Mouse (Mus musculus) liver, embryonic 12.5 days (tissue): ENCODE results near the gene Maml2. TPM values are rescaled to one million over a fixed set of nuclear protein-coding genes. Genes with fewer than 3 reads are reported as not detected.

ENCODE experiments used
- ATAC-seq: fragments of 200-750 bp; cut with Nextera tagmentation; 2 replicates; pipeline ENCODE4 v1.8.0; 2017; ENCODE audit warnings: moderate number of reproducible peaks, mild to moderate bottlenecking, moderate library complexity
- H3K27ac ChIP-seq: fragments of 300-500 bp; sonication (generic); 2 replicates; pipeline ENCODE4 v1.5.1; 2016; ENCODE audit warnings: mild to moderate bottlenecking
- H3K27me3 ChIP-seq: fragments of 300-500 bp; sonication (generic); replicated peaks from 2 replicates; pipeline ENCODE4 v1.6.1; 2016; ENCODE audit warnings: mild to moderate bottlenecking, moderate library complexity
- H3K36me3 ChIP-seq: fragments of 300-500 bp; sonication (generic); 2 replicates; pipeline ENCODE4 v1.6.1; 2016; ENCODE audit warnings: mild to moderate bottlenecking, moderate library complexity
- H3K4me1 ChIP-seq: fragments of 300-500 bp; sonication (generic); 2 replicates; pipeline ENCODE4 v1.6.1; 2016
- H3K4me2 ChIP-seq: fragments of 300-500 bp; sonication (generic); 2 replicates; pipeline ENCODE4 v1.6.1; 2016; ENCODE audit warnings: mild to moderate bottlenecking, moderate library complexity
- H3K4me3 ChIP-seq: fragments of 300-500 bp; sonication (generic); 2 replicates; pipeline ENCODE4 v1.5.1; 2016; ENCODE audit warnings: mild to moderate bottlenecking, moderate library complexity
- H3K9ac ChIP-seq: fragments of 300-500 bp; sonication (generic); 2 replicates; pipeline ENCODE4 v1.6.1; 2016; ENCODE audit warnings: mild to moderate bottlenecking, moderate library complexity
- H3K9me3 ChIP-seq: fragments of 300-500 bp; sonication (generic); replicated peaks from 2 replicates; pipeline ENCODE4 v1.6.1; 2016; ENCODE audit warnings: mild to moderate bottlenecking, moderate library complexity
- whole genome bisulfite sequencing: fragments of 180-500 bp; shearing (Covaris S2); methylation state at CpG from one replicate; pipeline ENCODE4 v1.1.7; 2016; ENCODE audit not compliant: insufficient replicate concordance; 5-methylcytosine and 5-hydroxymethylcytosine counted together
- polyA plus RNA-seq: library from polyadenylated mRNA; unstranded; fragments of >200 nt; fragmentation: Nextera tagmentation; extraction: Ambion mirVana; gene quantifications from 2 replicates; pipeline ENCODE4 v1.2.1, GENCODE M21; 2016

Gene Maml2
- polyA plus RNA-seq, 1 experiment from 2014 or later, result 1.7 TPM

- no peaks in the 10 kb centered on the region for H3K36me3 ChIP-seq
- ATAC-seq, result no peak
- 50% methylated on average over 6 of the region's 6 CpGs for WGBS
- no peak overlapping the region for H3K9ac ChIP-seq
- H3K27ac ChIP-seq, result no peak overlapping the region
- H3K4me2 ChIP-seq, result no peak overlapping the region
- H3K4me3 ChIP-seq, result no peak overlapping the region
- H3K27me3 ChIP-seq, result no peaks in the 10 kb centered on the region
- H3K9me3 ChIP-seq, result no peaks in the 10 kb centered on the region
- H3K4me1 ChIP-seq, result 0 out of 2 replicates have a peak, but pooled peaks cover 4% of the 10 kb centered on the region
Observed at GRCm38 (mm10) chr9:13506956-13507821, 209.4 kb downstream of the Maml2 start.

- Histone ChIP-seq H3K27ac (no peak overlapping the region), H3K27me3 (no peaks in the 10 kb centered on the region), H3K9ac (no peak overlapping the region), H3K36me3 (no peaks in the 10 kb centered on the region), H3K4me1 (0 out of 2 replicates have a peak, but pooled peaks cover 4% of the 10 kb centered on the region), H3K4me2 (no peak overlapping the region), H3K9me3 (no peaks in the 10 kb centered on the region), H3K4me3 (no peak overlapping the region)
- WGBS, result 77% methylated on average over 9 of the region's 9 CpGs
- ATAC-seq, result no peak
Observed at GRCm38 (mm10) chr9:13507822-13508188, 210.0 kb downstream of the Maml2 start.

GRCm38 (mm10) chr9:13509751-13510150 is 212.0 kb downstream of the Maml2 start:
- 63% methylated on average over 6 of the region's 6 CpGs for WGBS
- no peak for ATAC-seq
- H3K4me2 ChIP-seq, result no peak overlapping the region

GRCm38 (mm10) chr9:13510621-13511369 is 213.0 kb downstream of the Maml2 start:
- Histone ChIP-seq H3K9ac (no peak overlapping the region), H3K9me3 (no peaks in the 10 kb centered on the region), H3K4me1 (0 out of 2 replicates have a peak, but pooled peaks cover 4% of the 10 kb centered on the region), H3K27ac (no peak overlapping the region), H3K4me3 (no peak overlapping the region), H3K27me3 (no peaks in the 10 kb centered on the region), H3K36me3 (no peaks in the 10 kb centered on the region), H3K4me2 (no peak overlapping the region)
- WGBS, result 39% methylated on average over 5 of the region's 5 CpGs
- ATAC-seq, result no peak

More at GRCm38 (mm10) chr9:13509751-13510150, 212.0 kb downstream of the Maml2 start:
- H3K27me3 ChIP-seq, result no peaks in the 10 kb centered on the region
- H3K36me3 ChIP-seq, result no peaks in the 10 kb centered on the region
- no peak overlapping the region for H3K4me3 ChIP-seq
- no peak overlapping the region for H3K9ac ChIP-seq
- no peaks in the 10 kb centered on the region for H3K9me3 ChIP-seq
- H3K27ac ChIP-seq, result no peak overlapping the region
- 0 out of 2 replicates have a peak, but pooled peaks cover 4% of the 10 kb centered on the region for H3K4me1 ChIP-seq

GRCm38 (mm10) chr9:13513135-13513534 is 215.4 kb downstream of the Maml2 start:
- H3K4me1 ChIP-seq, result 0 out of 2 replicates have a peak, but pooled peaks cover 3% of the 10 kb centered on the region
- H3K4me3 ChIP-seq, result no peak overlapping the region
- H3K9ac ChIP-seq, result no peak overlapping the region
- 55% methylated on average over 5 of the region's 5 CpGs for WGBS
- no peaks in the 10 kb centered on the region for H3K36me3 ChIP-seq
- no peak overlapping the region for H3K4me2 ChIP-seq
- H3K27ac ChIP-seq, result no peak overlapping the region
- no peaks in the 10 kb centered on the region for H3K27me3 ChIP-seq
- H3K9me3 ChIP-seq, result no peaks in the 10 kb centered on the region
- no peak for ATAC-seq

GRCm38 (mm10) chr9:13514435-13514834 is 216.7 kb downstream of the Maml2 start:
- Histone ChIP-seq H3K4me2 (no peak overlapping the region), H3K9ac (no peak overlapping the region), H3K9me3 (no peaks in the 10 kb centered on the region), H3K4me3 (no peak overlapping the region), H3K4me1 (0 out of 2 replicates have a peak, but pooled peaks cover 4% of the 10 kb centered on the region), H3K36me3 (no peaks in the 10 kb centered on the region), H3K27me3 (no peaks in the 10 kb centered on the region), H3K27ac (no peak overlapping the region)
- ATAC-seq, result no peak

GRCm38 (mm10) chr9:13515976-13516375 is 218.2 kb downstream of the Maml2 start:
- H3K27me3 ChIP-seq, result no peaks in the 10 kb centered on the region
- no peak overlapping the region for H3K27ac ChIP-seq
- no peak overlapping the region for H3K4me3 ChIP-seq
- 75% methylated on average over 2 of the region's 2 CpGs for WGBS
- H3K4me1 ChIP-seq, result 0 out of 2 replicates have a peak, but pooled peaks cover 4% of the 10 kb centered on the region
- no peaks in the 10 kb centered on the region for H3K9me3 ChIP-seq
- H3K4me2 ChIP-seq, result no peak overlapping the region
- no peaks in the 10 kb centered on the region for H3K36me3 ChIP-seq
- no peak overlapping the region for H3K9ac ChIP-seq
- ATAC-seq, result no peak

- Histone ChIP-seq H3K9me3 (no peaks in the 10 kb centered on the region), H3K4me2 (no peak overlapping the region), H3K27ac (no peak overlapping the region), H3K4me3 (no peak overlapping the region), H3K4me1 (0 out of 2 replicates have a peak, but pooled peaks cover 4% of the 10 kb centered on the region), H3K36me3 (no peaks in the 10 kb centered on the region), H3K27me3 (no peaks in the 10 kb centered on the region), H3K9ac (no peak overlapping the region)
- 39% methylated on average over 2 of the region's 2 CpGs for WGBS
- ATAC-seq, result 0 out of 2 replicates have a peak, but pooled peaks have one; percentile 32
Observed at GRCm38 (mm10) chr9:13518031-13518430, 220.3 kb downstream of the Maml2 start.

- no peaks in the 10 kb centered on the region for H3K9me3 ChIP-seq
- H3K36me3 ChIP-seq, result no peaks in the 10 kb centered on the region
- H3K9ac ChIP-seq, result no peak overlapping the region
- 0 out of 2 replicates have a peak, but pooled peaks cover 4% of the 10 kb centered on the region for H3K4me1 ChIP-seq
- H3K4me3 ChIP-seq, result no peak overlapping the region
- ATAC-seq, result no peak
- no peaks in the 10 kb centered on the region for H3K27me3 ChIP-seq
- WGBS, result 45% methylated on average over 2 of the region's 2 CpGs
- H3K27ac ChIP-seq, result no peak overlapping the region
- no peak overlapping the region for H3K4me2 ChIP-seq
Observed at GRCm38 (mm10) chr9:13518441-13518971, 220.7 kb downstream of the Maml2 start.

- no peak overlapping the region for H3K27ac ChIP-seq
- no peak for ATAC-seq
- no peaks in the 10 kb centered on the region for H3K36me3 ChIP-seq
- H3K4me3 ChIP-seq, result no peak overlapping the region
- H3K9me3 ChIP-seq, result no peaks in the 10 kb centered on the region
- no peaks in the 10 kb centered on the region for H3K27me3 ChIP-seq
- no peak overlapping the region for H3K9ac ChIP-seq
- 0 out of 2 replicates have a peak, but pooled peaks cover 4% of the 10 kb centered on the region for H3K4me1 ChIP-seq
- 66% methylated on average over 9 of the region's 9 CpGs for WGBS
- H3K4me2 ChIP-seq, result no peak overlapping the region
Observed at GRCm38 (mm10) chr9:13522061-13522820, 224.5 kb downstream of the Maml2 start.

GRCm38 (mm10) chr9:13523046-13523445 is 225.3 kb downstream of the Maml2 start:
- H3K27me3 ChIP-seq, result no peaks in the 10 kb centered on the region
- no peak overlapping the region for H3K4me3 ChIP-seq
- H3K36me3 ChIP-seq, result no peaks in the 10 kb centered on the region
- no peaks in the 10 kb centered on the region for H3K9me3 ChIP-seq
- no peak overlapping the region for H3K4me2 ChIP-seq
- WGBS, result 42% methylated on average over 3 of the region's 3 CpGs
- ATAC-seq, result no peak
- 0 out of 2 replicates have a peak, but pooled peaks cover 3% of the 10 kb centered on the region for H3K4me1 ChIP-seq
- H3K27ac ChIP-seq, result no peak overlapping the region
- no peak overlapping the region for H3K9ac ChIP-seq
